Mouse (Mus musculus) cortical plate, adult 2 months (tissue): Measurements from ENCODE around the gene Ddt. TPM values are rescaled to one million over a fixed set of nuclear protein-coding genes. Genes with fewer than 3 reads are reported as not detected.

ENCODE experiments used
- H3K27ac ChIP-seq: fragments of 200-500 bp; 2 replicates; pipeline ENCODE4 v1.5.1; 2012; ENCODE audit warnings: low read length, control low read depth, inconsistent platforms; ENCODE audit not compliant: insufficient read depth
- H3K4me1 ChIP-seq: fragments of 200-500 bp; 2 replicates; pipeline ENCODE4 v1.6.1; 2011; ENCODE audit warnings: low read length; ENCODE audit not compliant: control insufficient read depth, insufficient read depth
- H3K4me3 ChIP-seq: fragments of 200-500 bp; 2 replicates; pipeline ENCODE4 v1.5.1; 2011; ENCODE audit warnings: mild to moderate bottlenecking, low read length, control low read depth; ENCODE audit not compliant: insufficient read depth
- CTCF ChIP-seq: fragments of 200-500 bp; IDR thresholded peaks from 2 replicates; pipeline ENCODE4 v1.5.1; 2011; ENCODE audit warnings: mild to moderate bottlenecking, control low read depth, low read length; ENCODE audit not compliant: insufficient read depth; ENCODE audit errors: extremely low read depth
- POLR2A ChIP-seq: fragments of 200-500 bp; IDR thresholded peaks from 2 replicates; pipeline ENCODE4 v1.6.1; 2011; ENCODE audit warnings: mild to moderate bottlenecking, low read length, control low read depth; ENCODE audit not compliant: insufficient read depth; ENCODE audit errors: extremely low read depth
- polyA plus RNA-seq: library from polyadenylated mRNA; depleted of rRNA; stranded (reverse); fragments of >200 nt; gene quantifications from 2 replicates; pipeline ENCODE4 v1.2.3, GENCODE M21; 2012; rRNA removed

Ddt gene
- polyA plus RNA-seq, 1 experiment, result 90.3 TPM

GRCm38 (mm10) chr10:75743369-75743768 is 29.8 kb downstream of the Ddt start:
- TF ChIP-seq CTCF, result no peak
- TF ChIP-seq POLR2A, result no peak
- Histone ChIP-seq H3K4me3 (no peak overlapping the region), H3K27ac (0 out of 2 replicates have a peak overlapping the region, but pooled peaks have one; percentile 9), H3K4me1 (no peaks in the 10 kb centered on the region; the same call in 1 of the 2 replicates)

- TF ChIP-seq POLR2A, result no peak
- no peak for TF ChIP-seq CTCF
- Histone ChIP-seq H3K4me3 (no peak overlapping the region), H3K4me1 (no peaks in the 10 kb centered on the region; the same call in 1 of the 2 replicates), H3K27ac (no peak overlapping the region)
These were observed 32.3 kb downstream of the Ddt start for GRCm38 (mm10) chr10:75740866-75741265.

- H3K4me3 ChIP-seq, result no peak overlapping the region
- no peak overlapping the region for H3K27ac ChIP-seq
- TF ChIP-seq POLR2A, result no peak
- no peak for TF ChIP-seq CTCF
- no peaks in the 10 kb centered on the region for H3K4me1 ChIP-seq
These were observed 47.8 kb downstream of the Ddt start for GRCm38 (mm10) chr10:75725449-75725848.

Other genes starting within 250 kb of the Ddt start
- 8.9 and 9.9 TPM in 2 replicates for gene Lrrc75b, start 213.1 kb downstream of the Ddt start, polyA plus RNA-seq
- gene Ggt1, start 211.8 kb downstream of the Ddt start, polyA plus RNA-seq, result 3.8 and 4.7 TPM in 2 replicates
- 4.9 and 5.8 TPM in 2 replicates for gene Ggt5, start 184.1 kb downstream of the Ddt start, polyA plus RNA-seq
- gene Susd2, start 129.4 kb downstream of the Ddt start, polyA plus RNA-seq, result 8.9 and 10.9 TPM in 2 replicates
- gene Cabin1, start 9.1 kb downstream of the Ddt start, polyA plus RNA-seq, result 55.0 and 57.8 TPM in 2 replicates
- not detected in 2 replicates for gene Gm20441, start 7.5 kb upstream of the Ddt start, polyA plus RNA-seq
- gene Gstt3, start 8.0 kb upstream of the Ddt start, polyA plus RNA-seq, result 4.1 and 4.7 TPM in 2 replicates
- gene Gstt1, start 25.2 kb upstream of the Ddt start, polyA plus RNA-seq, result 28.9 and 31.7 TPM in 2 replicates
- not detected in 2 replicates for gene Gstt4, start 49.1 kb upstream of the Ddt start, polyA plus RNA-seq
- gene Gstt2, start 64.0 kb upstream of the Ddt start, polyA plus RNA-seq, result 15.6 and 17.1 TPM in 2 replicates
- 1,035 and 1,146 TPM in 2 replicates for gene Mif, start 86.8 kb upstream of the Ddt start, polyA plus RNA-seq
- 4.5 and 5.9 TPM in 2 replicates for gene Derl3, start 120.0 kb upstream of the Ddt start, polyA plus RNA-seq
- 71.5 and 73.1 TPM in 2 replicates for gene Smarcb1, start 148.2 kb upstream of the Ddt start, polyA plus RNA-seq
- gene Chchd10, start 159.7 kb upstream of the Ddt start, polyA plus RNA-seq, result 502 and 507 TPM in 2 replicates
- 2.3 and 2.6 TPM in 2 replicates for gene Mmp11, start 163.1 kb upstream of the Ddt start, polyA plus RNA-seq
- gene Gm867, start 167.3 kb upstream of the Ddt start, polyA plus RNA-seq, result 0.49 and 1.2 TPM in 2 replicates
- gene Vpreb3, start 169.6 kb upstream of the Ddt start, polyA plus RNA-seq, result not detected in 2 replicates
- 0.06 and 0.08 TPM in 2 replicates for gene Gm5134, start 181.1 kb upstream of the Ddt start, polyA plus RNA-seq